Mouse (Mus musculus): ENCODE results near the gene Gm21905. TPM values are rescaled to one million over a fixed set of nuclear protein-coding genes. Genes with fewer than 3 reads are reported as not detected.

Gm21905 gene
- not detected in 2 replicates for polyA plus RNA-seq (2015; fragmentation: Nextera tagmentation; extraction: Ambion mirVana)

GRCm38 (mm10) chr5:67946321-67946720, at the start of gene Gm21905:
TSS of gene Gm21905 (minus strand) at chr5:67946421.

GRCm38 (mm10) chr5:67941369-67941768, 4.9 kb downstream of the Gm21905 start, which contains the start of gene Gm5108:
TSS of gene Gm5108 (plus strand) at chr5:67941669.

Other genes starting within 250 kb of the Gm21905 start
- 2.9 and 3.5 TPM in 2 replicates for gene Atp8a1, start 99.0 kb downstream of the Gm21905 start, polyA plus RNA-seq (2015; fragmentation: Nextera tagmentation; extraction: Ambion mirVana)
- not detected in 2 replicates for gene Gm5108, start 4.8 kb downstream of the Gm21905 start, polyA plus RNA-seq (2015; fragmentation: Nextera tagmentation; extraction: Ambion mirVana)
- gene Grxcr1, start 85.4 kb upstream of the Gm21905 start, polyA plus RNA-seq (2015; fragmentation: Nextera tagmentation; extraction: Ambion mirVana), result not detected in 2 replicates

Data from urinary bladder, postnatal 0 days (tissue).